26 mouse cellular contexts compared by ENCODE assay signal in genomic region chr12:8180921-8181320, GRCm38 (mm10). TPM values are rescaled to one million over a fixed set of nuclear protein-coding genes. Genes with fewer than 3 reads are reported as not detected.
DNase-seq lines count a peak whose midpoint lies in the region; TF ChIP-seq lines count a peak whose summit lies in the region.
"Had no signal": no experiment of that assay in that cellular context is flagged by ENCODE, and none has a peak within 500 bp of the region (broad histone marks: within the 10 kb centered on the region; RNA-seq: fewer than 3 reads in every experiment).

No protein-coding gene starts in this region.

- no peak for TF ChIP-seq POLR2A in bone marrow macrophage, adult 2 months (IDR thresholded peaks at IDR 0.05; ENCODE audit: borderline replicate concordance, low read depth, low read length)
- TF ChIP-seq POLR2A in embryonic fibroblast, embryonic 13.5 days (IDR thresholded peaks at IDR 0.05; ENCODE audit: low read depth, low read length), result no peak

- H3K4me1 ChIP-seq in bone marrow macrophage, adult 2 months (ENCODE audit: control insufficient read depth, insufficient read depth, low read length), result peaks cover 2% of the 10 kb centered on the region; the same call in 1 of the 2 replicates
- 0 out of 2 replicates have a peak, but pooled peaks cover 2% of the 10 kb centered on the region for H3K4me1 ChIP-seq in embryonic fibroblast, embryonic 13.5 days (ENCODE audit: control insufficient read depth, insufficient read depth, low read length)
- H3K4me1 ChIP-seq: embryonic facial prominence, embryonic 15.5 days; forebrain, embryonic 13.5 days; hindbrain, embryonic 10.5 days; kidney, embryonic 15.5 days; limb, embryonic 13.5 days; lung, embryonic 15.5 days had no signal

- H3K27ac ChIP-seq in bone marrow macrophage, adult 2 months (ENCODE audit: insufficient read depth, low read depth, low read length), result peak overlapping the region; percentile 34; the same call in 1 of the 2 replicates
- H3K27ac ChIP-seq in embryonic fibroblast, embryonic 13.5 days (ENCODE audit: insufficient read depth, low read length), result peak overlapping the region; percentile 52; the same call in 1 of the 2 replicates
- H3K27ac ChIP-seq: embryonic facial prominence, embryonic 15.5 days; forebrain, embryonic 13.5 days; hindbrain, embryonic 10.5 days; kidney, embryonic 15.5 days; limb, embryonic 13.5 days; lung, embryonic 15.5 days had no signal

- H3K4me3 ChIP-seq in bone marrow macrophage, adult 2 months (ENCODE audit: insufficient read depth, low read length), result no peak overlapping the region
- no peak overlapping the region for H3K4me3 ChIP-seq in embryonic fibroblast, embryonic 13.5 days (ENCODE audit: insufficient read depth, low read length)
- H3K4me3 ChIP-seq: embryonic facial prominence, embryonic 15.5 days; forebrain, embryonic 13.5 days; hindbrain, embryonic 10.5 days; kidney, embryonic 15.5 days; limb, embryonic 13.5 days; lung, embryonic 15.5 days had no signal

- no peak for TF ChIP-seq CTCF in bone marrow macrophage, adult 2 months (IDR thresholded peaks at IDR 0.05; ENCODE audit: low read depth, low read length)
- no peak for TF ChIP-seq CTCF in embryonic fibroblast, embryonic 13.5 days (IDR thresholded peaks at IDR 0.05; ENCODE audit: borderline replicate concordance, insufficient read depth, low read length)

- peak; percentile 7 for DNase-seq in embryo, embryonic 11 days
- no peak for DNase-seq in embryo, embryonic 9.5 days (ENCODE audit: extremely low spot score)
- DNase-seq in urinary bladder, postnatal 10 days (ENCODE audit: low spot score), result no peak
- no peak for DNase-seq in urinary bladder, postnatal 36 days (ENCODE audit: low spot score in 2 of 2)
- DNase-seq in layer of hippocampus, postnatal 14 days (ENCODE audit: low spot score in 2 of 2), result no peak
- DNase-seq: adrenal gland, postnatal 10 days; cerebellum, adult 11-12 months; cerebellum, adult 9-11 months; gastrocnemius, postnatal 14 days; heart, postnatal 14 days; kidney, adult 18-20 months; kidney, postnatal 25 days; layer of hippocampus, postnatal 36 days; lung, postnatal 4 days; midbrain, embryonic 14.5 days; right cerebral cortex, adult 18-20 months; spleen, adult 18-20 months; thymus, postnatal 14 days had no signal

RNA-seq across cellular contexts. Expression of gene Ldah, which starts 27.0 kb away (rescaled TPM):
- polyA plus RNA-seq in bone marrow macrophage, adult 2 months (2012; ENCODE audit: insufficient read depth, insufficient read length, missing spikeins), result 47.2 and 47.9 TPM in 2 replicates
- polyA plus RNA-seq in embryonic fibroblast, embryonic 13.5 days (2011; ENCODE audit: insufficient read length, low read depth, missing spikeins), result 55.2 and 71.1 TPM in 2 replicates
- 10 to 100 TPM; 42.7 to 45.2 TPM for total RNA-seq in layer of hippocampus, postnatal 14 days (2021)
